Mouse (Mus musculus) frontal cortex, postnatal 36 days (tissue): ENCODE measurements at regions not wholly inside any gene's neighbourhood (a gene's known extent, or its start where the extent isn't known, plus 50 kb on each side); places are given as distances from the start of the nearest gene placed in this dataset.
A peak's percentile ranks its signal among the peaks of the same experiment; 100 is the strongest.

Experiments
- DNase-seq, 2 experiments: peaks; one replicate each; pipeline ENCODE4 v3.0.0; 2022; ENCODE audit warnings: low spot score in 2 of 2

GRCm38 (mm10) chr5:42364116-42364515, 296.4 kb downstream of the Gm16223 start:
- DNase-seq, result no peak

- DNase-seq, result peak; percentile 22 to 28
These were observed 320.2 kb downstream of the Gm16223 start for GRCm38 (mm10) chr5:42387959-42388358.

GRCm38 (mm10) chr5:42396695-42397094, 328.9 kb downstream of the Gm16223 start:
- no peak for DNase-seq

GRCm38 (mm10) chr5:42409981-42410380, 342.2 kb downstream of the Gm16223 start:
- no peak for DNase-seq

- DNase-seq, result no peak
These were observed 344.5 kb downstream of the Gm16223 start for GRCm38 (mm10) chr5:42412296-42412695.

GRCm38 (mm10) chr5:42425902-42426301, 358.1 kb downstream of the Gm16223 start:
- DNase-seq, result no peak

- no peak for DNase-seq
These were observed 365.4 kb downstream of the Gm16223 start for GRCm38 (mm10) chr5:42433147-42433546.

GRCm38 (mm10) chr5:42448644-42449043, 380.9 kb downstream of the Gm16223 start:
- DNase-seq, result no peak

GRCm38 (mm10) chr5:42449581-42449980, 381.8 kb downstream of the Gm16223 start:
- DNase-seq, result no peak

GRCm38 (mm10) chr5:42453707-42454106, 385.9 kb downstream of the Gm16223 start:
- DNase-seq, result no peak

GRCm38 (mm10) chr5:42461195-42461594, 393.4 kb downstream of the Gm16223 start:
- no peak for DNase-seq

- no peak for DNase-seq
These were observed 397.1 kb downstream of the Gm16223 start for GRCm38 (mm10) chr5:42464814-42465213.

GRCm38 (mm10) chr5:42473493-42473892, 405.7 kb downstream of the Gm16223 start:
- DNase-seq, result no peak

- DNase-seq, result no peak
These were observed 434.5 kb downstream of the Gm16223 start for GRCm38 (mm10) chr5:42502124-42502801.

GRCm38 (mm10) chr5:42502802-42503136, 435.0 kb downstream of the Gm16223 start:
- no peak for DNase-seq

- no peak for DNase-seq
These were observed 441.4 kb downstream of the Gm16223 start for GRCm38 (mm10) chr5:42509200-42509599.

GRCm38 (mm10) chr5:42523116-42524113, 455.7 kb downstream of the Gm16223 start:
- DNase-seq, result peak in 1 of 2 experiments; percentile 10

- no peak for DNase-seq
These were observed 457.7 kb downstream of the Gm16223 start for GRCm38 (mm10) chr5:42525431-42525830.

GRCm38 (mm10) chr5:42560537-42560936, 492.8 kb downstream of the Gm16223 start:
- DNase-seq, result no peak

GRCm38 (mm10) chr5:42563406-42563805, 495.6 kb downstream of the Gm16223 start:
- DNase-seq, result no peak

- peak in 1 of 2 experiments; percentile 6 for DNase-seq
These were observed 508.2 kb downstream of the Gm16223 start for GRCm38 (mm10) chr5:42575971-42576370.

GRCm38 (mm10) chr5:42578208-42578844, 510.6 kb downstream of the Gm16223 start:
- no peak for DNase-seq
